Mouse (Mus musculus): ENCODE measurements at regions not wholly inside any gene's neighbourhood (a gene's known extent, or its start where the extent isn't known, plus 50 kb on each side); places are given as distances from the start of the nearest gene placed in this dataset.
A peak's percentile ranks its signal among the peaks of the same experiment; 100 is the strongest.

GRCm38 (mm10) chr9:41595749-41596148, 434.3 kb upstream of the Ubash3b start:
- no peak for DNase-seq (ENCODE audit: inconsistent age in 2 of 2, low spot score in 1 of 2)

GRCm38 (mm10) chr9:41593998-41594397, 432.5 kb upstream of the Ubash3b start:
- no peak for DNase-seq (ENCODE audit: inconsistent age in 2 of 2, low spot score in 1 of 2)

GRCm38 (mm10) chr9:41592900-41593690, 431.6 kb upstream of the Ubash3b start:
- DNase-seq (ENCODE audit: inconsistent age in 2 of 2, low spot score in 1 of 2), result no peak

- no peak for DNase-seq (ENCODE audit: inconsistent age in 2 of 2, low spot score in 1 of 2)
Measured at GRCm38 (mm10) chr9:41592101-41592500, 430.6 kb upstream of the Ubash3b start.

DNA sequence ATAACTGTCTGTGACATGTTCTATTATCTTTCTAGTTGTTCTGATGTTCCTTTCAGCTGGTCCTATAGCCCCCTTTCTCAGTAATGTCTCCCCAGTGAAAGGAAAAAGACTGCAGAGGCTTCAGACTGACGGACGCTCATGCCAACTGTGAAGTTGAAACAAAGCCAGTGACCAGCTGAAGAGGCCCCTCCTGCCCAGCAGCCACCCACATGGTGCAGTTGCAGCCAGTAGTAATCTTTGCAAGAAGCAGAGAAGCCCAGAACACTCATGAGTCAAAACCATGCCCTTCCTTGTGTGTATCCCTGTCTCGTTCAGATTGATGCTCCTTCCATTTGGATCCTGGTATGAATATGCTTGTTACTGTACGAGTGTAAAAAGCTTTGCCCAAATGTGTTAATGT, 428.7 kb upstream of the Ubash3b start:
- DNase-seq (ENCODE audit: inconsistent age in 2 of 2, low spot score in 1 of 2), result no peak

GRCm38 (mm10) chr9:41588466-41589425, 427.2 kb upstream of the Ubash3b start:
- no peak for DNase-seq (ENCODE audit: inconsistent age in 2 of 2, low spot score in 1 of 2)

DNA sequence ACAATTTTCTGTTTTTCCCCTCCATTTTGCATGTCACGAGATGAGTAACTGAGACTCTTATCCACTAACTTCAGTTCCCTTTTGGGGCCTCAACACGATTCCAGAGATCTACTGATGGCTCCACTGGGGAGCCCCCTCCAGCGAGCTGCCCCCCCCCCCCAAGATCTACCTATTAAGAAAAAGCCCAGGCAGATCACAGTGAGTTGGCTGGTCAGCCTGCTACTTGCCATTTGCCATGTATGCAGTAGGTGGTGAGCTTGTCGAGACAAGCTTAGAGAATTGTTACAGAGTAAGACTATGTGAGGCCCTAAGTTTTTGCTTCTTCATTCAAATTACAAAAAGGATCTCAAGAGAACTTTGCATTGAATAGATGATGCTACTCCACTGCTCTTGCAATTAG, 426.3 kb upstream of the Ubash3b start:
- no peak for DNase-seq (ENCODE audit: inconsistent age in 2 of 2, low spot score in 1 of 2)

DNA sequence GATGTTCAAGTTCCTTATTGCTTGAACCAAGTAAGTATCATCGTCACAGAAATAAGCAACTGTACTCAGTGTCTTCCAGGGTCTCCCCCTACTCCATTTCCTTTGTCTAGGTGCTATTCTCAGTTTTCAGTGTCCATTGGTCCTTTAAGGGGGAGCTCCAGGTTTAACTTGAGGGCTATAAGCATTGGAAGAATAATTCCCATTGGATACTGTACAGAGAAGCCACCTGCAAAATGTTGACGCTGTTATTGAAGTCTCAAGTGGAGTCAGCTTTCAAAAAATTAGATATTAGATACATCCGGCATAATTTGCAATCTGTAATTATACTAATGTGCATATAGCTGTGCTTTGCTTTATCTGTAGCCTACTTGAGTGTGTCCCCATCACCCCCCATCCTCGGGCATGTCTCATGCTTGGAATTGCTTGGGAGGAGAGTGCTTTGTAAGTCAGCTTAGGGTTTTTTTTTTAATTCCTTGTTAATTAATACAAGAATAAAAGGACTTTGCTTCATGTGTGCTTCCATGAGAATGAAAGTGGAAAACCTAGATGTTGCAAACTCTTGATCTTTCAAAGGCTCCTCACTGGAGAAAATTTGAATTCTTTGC, 425.6 kb upstream of the Ubash3b start:
- DNase-seq (ENCODE audit: inconsistent age in 2 of 2, low spot score in 1 of 2), result no peak

DNA sequence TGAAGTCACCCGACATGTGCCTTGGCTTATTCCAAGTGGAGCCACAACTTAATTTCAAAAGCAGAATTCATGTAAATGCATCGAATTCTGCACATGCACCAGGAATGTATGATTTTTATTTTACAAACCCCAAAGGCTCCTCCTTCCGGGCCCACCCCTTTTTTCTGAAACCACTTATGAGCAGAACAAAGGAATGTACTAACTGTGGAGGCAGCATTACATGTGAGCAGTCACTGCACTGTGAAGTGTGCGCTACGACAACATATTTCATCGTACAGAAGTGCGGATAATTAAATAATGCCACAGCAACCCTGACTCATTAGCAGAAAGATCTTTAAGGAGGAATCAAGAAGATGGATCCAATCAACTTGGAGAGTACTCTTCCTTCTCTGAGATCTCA, 424.8 kb upstream of the Ubash3b start:
- DNase-seq (ENCODE audit: inconsistent age in 2 of 2, low spot score in 1 of 2), result no peak

- no peak for DNase-seq (ENCODE audit: inconsistent age in 2 of 2, low spot score in 1 of 2)
Measured at GRCm38 (mm10) chr9:41585771-41586170, 424.3 kb upstream of the Ubash3b start.

GRCm38 (mm10) chr9:41585012-41585411, 423.5 kb upstream of the Ubash3b start:
- DNase-seq (ENCODE audit: inconsistent age in 2 of 2, low spot score in 1 of 2), result no peak

DNA sequence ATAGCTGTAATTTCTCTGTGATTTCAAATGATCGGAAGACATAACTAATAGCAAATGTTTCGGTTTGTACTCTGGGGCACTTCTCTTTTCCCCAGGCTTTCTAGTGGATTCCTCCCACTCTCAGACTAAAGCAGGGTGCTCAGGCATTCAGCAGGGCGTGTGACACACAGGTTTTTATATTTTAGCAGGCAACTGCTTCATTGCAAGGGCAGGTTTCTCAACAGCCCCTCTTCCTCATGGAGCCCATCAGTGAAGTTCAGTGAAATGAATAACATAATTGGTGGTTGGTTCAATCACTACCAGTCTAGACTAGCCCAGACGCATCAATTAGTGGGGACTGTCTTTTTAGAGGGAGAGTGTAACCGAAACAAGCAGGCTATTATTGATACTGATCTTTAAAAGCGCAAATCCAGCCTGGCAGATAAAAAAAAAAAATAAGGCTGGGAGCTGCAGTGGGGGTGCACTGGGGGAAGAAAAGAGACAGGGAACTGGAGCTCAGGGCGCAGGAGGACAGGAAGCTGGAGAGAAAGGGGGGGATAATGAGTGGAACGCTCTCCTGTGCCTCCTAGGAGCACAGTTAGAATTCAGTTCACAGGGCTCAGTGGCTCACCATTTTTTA, 422.3 kb upstream of the Ubash3b start:
- DNase-seq (ENCODE audit: inconsistent age in 2 of 2, low spot score in 1 of 2), result peak; percentile 12 to 70

GRCm38 (mm10) chr9:41583276-41583675, 421.8 kb upstream of the Ubash3b start:
- DNase-seq (ENCODE audit: inconsistent age in 2 of 2, low spot score in 1 of 2), result no peak

- DNase-seq (ENCODE audit: inconsistent age in 2 of 2, low spot score in 1 of 2), result no peak
Measured at GRCm38 (mm10) chr9:41582711-41583236, 421.3 kb upstream of the Ubash3b start.

- peak; percentile 9 to 60 for DNase-seq (ENCODE audit: inconsistent age in 2 of 2, low spot score in 1 of 2)
Measured at GRCm38 (mm10) chr9:41582171-41582570, 420.7 kb upstream of the Ubash3b start.

DNA sequence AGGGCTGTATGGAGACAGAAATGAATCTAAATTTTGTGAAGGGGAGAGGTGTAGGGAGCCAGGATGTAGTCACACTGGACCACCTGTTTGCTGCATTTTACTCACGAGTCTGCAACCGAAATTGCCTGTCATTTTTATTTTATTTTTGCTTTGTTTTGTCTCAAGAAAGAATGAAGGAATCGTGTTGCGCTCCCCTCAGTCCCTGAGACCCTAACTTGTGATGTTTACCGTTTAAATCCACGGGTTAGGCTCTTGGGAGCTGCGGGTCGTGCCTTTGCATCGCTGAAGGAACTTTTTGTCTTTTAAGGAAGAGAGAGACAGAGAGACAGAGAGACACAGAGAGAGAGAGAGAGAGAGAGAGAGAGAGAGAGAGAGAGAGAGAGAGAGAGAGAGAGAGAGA, 420.2 kb upstream of the Ubash3b start:
- peak; percentile 8 to 39 for DNase-seq (ENCODE audit: inconsistent age in 2 of 2, low spot score in 1 of 2)

DNA sequence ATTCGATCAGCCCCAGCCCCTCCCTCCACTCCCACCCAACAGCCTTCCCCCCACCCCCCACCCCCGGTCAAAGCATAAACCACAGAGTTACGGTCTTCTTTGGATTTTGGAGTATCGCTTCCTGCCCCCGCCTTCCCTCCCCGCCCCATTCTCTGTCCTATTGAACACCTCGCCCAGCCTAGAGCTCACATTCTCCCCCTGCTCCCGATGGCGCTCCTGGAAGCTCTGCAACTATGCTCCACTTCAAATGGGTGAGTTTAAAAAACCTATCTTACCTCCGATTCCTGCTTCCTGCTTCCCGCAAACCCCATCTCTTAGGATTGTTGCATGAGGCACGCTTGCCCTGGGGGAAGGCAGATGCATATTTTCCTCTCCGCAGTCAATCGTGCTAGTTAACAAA, 419.7 kb upstream of the Ubash3b start:
- DNase-seq (ENCODE audit: inconsistent age in 2 of 2, low spot score in 1 of 2), result peak; percentile 29 to 71

- peak; percentile 72 to 88 for DNase-seq (ENCODE audit: inconsistent age in 2 of 2, low spot score in 1 of 2)
Measured at GRCm38 (mm10) chr9:41580611-41581041, 419.1 kb upstream of the Ubash3b start.

GRCm38 (mm10) chr9:41580067-41580466, 418.6 kb upstream of the Ubash3b start:
- DNase-seq (ENCODE audit: inconsistent age in 2 of 2, low spot score in 1 of 2), result peak in 1 of 2 experiments; percentile 16

DNA sequence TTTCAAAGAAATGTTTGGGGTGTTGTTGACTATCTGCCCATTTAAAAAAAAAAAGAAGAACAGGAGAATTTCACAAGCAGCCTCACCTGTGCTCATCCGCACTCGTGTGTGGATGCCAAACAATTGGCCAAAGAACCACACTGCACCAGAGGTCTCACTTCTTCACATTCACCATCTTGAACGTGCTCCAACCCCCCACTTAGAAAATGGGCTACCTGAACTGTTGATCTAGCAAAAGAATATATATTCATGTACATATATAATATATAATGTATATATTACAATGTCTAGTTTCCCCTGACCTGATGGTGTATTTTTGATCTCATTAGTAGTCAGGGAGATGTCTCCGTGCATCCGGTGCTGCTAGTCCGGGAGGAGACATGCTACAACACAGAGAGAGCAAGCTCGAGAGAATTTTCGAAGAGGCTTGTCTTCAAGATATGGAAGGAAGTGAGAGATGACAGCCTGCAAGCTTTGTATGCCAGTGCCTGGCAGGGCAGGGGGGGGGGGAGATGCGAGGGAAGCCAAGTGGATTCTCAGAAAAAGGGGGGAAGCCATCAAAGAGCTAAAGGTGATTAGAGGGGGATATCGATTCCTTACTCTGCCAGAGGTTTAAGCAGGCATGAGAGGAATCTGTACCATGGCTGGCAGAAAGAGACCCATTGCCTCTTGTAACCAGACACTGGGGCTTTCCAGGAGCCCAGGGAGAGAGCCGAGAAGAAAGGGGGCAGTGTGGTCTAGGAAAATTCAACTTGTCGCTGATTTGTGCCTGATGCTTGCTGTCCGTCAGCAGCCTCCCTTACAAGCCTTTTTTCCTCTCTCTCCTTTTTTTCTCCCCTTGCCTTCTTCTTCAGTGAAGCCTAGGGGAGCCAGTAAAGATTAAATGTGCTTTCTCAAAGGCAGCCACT, 417.9 kb upstream of the Ubash3b start:
- peak; percentile 70 to 87 for DNase-seq (ENCODE audit: inconsistent age in 2 of 2, low spot score in 1 of 2)
